Mouse (Mus musculus): ENCODE measurements around the gene Miga1.

DNA sequence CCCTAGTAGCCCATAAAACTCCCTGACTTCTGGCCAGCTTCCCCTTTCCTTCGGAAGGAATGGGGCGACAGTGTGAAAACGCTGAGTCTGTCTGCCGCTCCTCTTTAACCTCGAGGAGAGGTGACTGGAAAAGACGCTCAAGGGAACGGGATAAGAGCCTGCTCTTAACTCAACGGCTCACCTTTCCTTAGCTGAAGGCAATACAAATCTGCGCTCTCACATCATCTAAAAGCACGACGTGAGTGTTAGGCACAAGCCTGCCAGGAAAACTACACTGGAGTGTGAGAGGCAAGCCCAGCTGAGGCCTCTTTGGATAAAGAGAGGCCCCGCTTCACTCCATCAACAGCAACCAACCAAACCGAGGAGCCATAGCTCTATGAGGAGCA lies 74.2 kb downstream of the Miga1 start, which contains the start of gene Nexn:
- TF ChIP-seq POLR2A (IDR thresholded peaks at IDR 0.05; ENCODE audit: low read depth, low read length) (no peak), CTCF (conservative IDR thresholded peaks at IDR 0.05; ENCODE audit: insufficient read depth, insufficient read length, low read depth, low read length) (no peak)
